Mouse (Mus musculus): Measurements from ENCODE around the gene Wfs1. TPM values are rescaled to one million over a fixed set of nuclear protein-coding genes. Genes with fewer than 3 reads are reported as not detected.
A peak's percentile ranks its signal among the peaks of the same experiment; 100 is the strongest.
"Not testable (repeated sequence)": the region's sequence is repeated elsewhere in the genome, so short reads cannot be mapped to it uniquely, and the experiment has no call there.

Wfs1 gene
- polyA plus RNA-seq, 1 experiment from 2014 or later = 10.7 TPM

DNA sequence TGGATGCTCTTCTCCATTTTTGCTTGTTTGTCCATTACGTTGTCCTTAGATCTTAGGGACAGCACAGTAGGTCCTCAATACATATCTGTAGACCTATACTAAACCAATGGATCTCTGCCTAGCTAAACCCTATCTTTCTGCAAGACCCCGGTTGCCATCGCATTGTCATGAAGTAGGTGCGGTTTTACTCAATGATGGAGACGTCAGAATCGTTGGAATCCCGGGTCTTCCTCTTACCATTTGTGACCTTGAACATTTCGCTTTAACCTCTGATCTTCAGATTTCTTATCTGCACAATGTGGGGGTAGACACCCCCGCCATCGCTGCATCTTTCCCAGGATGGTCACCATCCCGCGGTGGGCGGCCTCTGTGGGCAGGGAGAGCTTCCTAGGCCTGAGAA is 38.7 kb upstream of the Wfs1 start:
- 14% methylated on average over 13 of the region's 13 CpGs for WGBS
- Histone ChIP-seq H3K4me2 (ENCODE audit: low read length) (peak overlapping the region; percentile 72), H3K9me3 (ENCODE audit: control insufficient read depth, low read length) (no peaks in the 10 kb centered on the region), H3K36me3 (ENCODE audit: control insufficient read depth, insufficient read depth) (no peaks in the 10 kb centered on the region), H3K27ac (ENCODE audit: low read length) (no peak overlapping the region), H3K4me3 (replicated peaks; ENCODE audit: low read length) (peak overlapping the region; percentile 69), H3K27me3 (replicated peaks; ENCODE audit: control insufficient read depth, insufficient read depth, low read length) (peaks cover 8% of the 10 kb centered on the region; the same call in 1 of the 2 replicates), H3K4me1 (replicated peaks; ENCODE audit: control insufficient read depth, insufficient read depth, low read length) (peaks cover 22% of the 10 kb centered on the region), H3K9ac (replicated peaks; ENCODE audit: low read depth, low read length) (peak overlapping the region; percentile 71)
- peak; percentile 4; the same call in 1 of the 2 replicates for ATAC-seq

- Histone ChIP-seq H3K36me3 (ENCODE audit: control insufficient read depth, insufficient read depth) (no peaks in the 10 kb centered on the region), H3K9ac (replicated peaks; ENCODE audit: low read depth, low read length) (no peak overlapping the region)
Measured at GRCm38 (mm10) chr5:37017222-37017621, 28.2 kb upstream of the Wfs1 start.

GRCm38 (mm10) chr5:37015612-37016310 is 26.8 kb upstream of the Wfs1 start:
- H3K27ac ChIP-seq (ENCODE audit: low read length) = no peak overlapping the region
- peak overlapping the region; percentile 24 for H3K4me3 ChIP-seq (replicated peaks; ENCODE audit: low read length)
- peaks cover 6% of the 10 kb centered on the region; the same call in 1 of the 2 replicates for H3K4me1 ChIP-seq (replicated peaks; ENCODE audit: control insufficient read depth, insufficient read depth, low read length)
- WGBS = 5% methylated on average over 27 of the region's 27 CpGs
- H3K9ac ChIP-seq (replicated peaks; ENCODE audit: low read depth, low read length) = 0 out of 2 replicates have a peak overlapping the region, but pooled peaks have one; percentile 31
- H3K9me3 ChIP-seq (ENCODE audit: control insufficient read depth, low read length) = no peaks in the 10 kb centered on the region
- H3K36me3 ChIP-seq (ENCODE audit: control insufficient read depth, insufficient read depth) = no peaks in the 10 kb centered on the region
- 0 out of 2 replicates have a peak, but pooled peaks cover 8% of the 10 kb centered on the region for H3K27me3 ChIP-seq (replicated peaks; ENCODE audit: control insufficient read depth, insufficient read depth, low read length)
- H3K4me2 ChIP-seq (ENCODE audit: low read length) = peak overlapping the region; percentile 49
- ATAC-seq = peak; percentile 28; the same call in 1 of the 2 replicates

More at GRCm38 (mm10) chr5:37017222-37017621, 28.2 kb upstream of the Wfs1 start:
- Histone ChIP-seq H3K27me3 (replicated peaks; ENCODE audit: control insufficient read depth, insufficient read depth, low read length) (0 out of 2 replicates have a peak, but pooled peaks cover 8% of the 10 kb centered on the region), H3K27ac (ENCODE audit: low read length) (no peak overlapping the region), H3K4me3 (replicated peaks; ENCODE audit: low read length) (no peak overlapping the region), H3K4me2 (ENCODE audit: low read length) (no peak overlapping the region), H3K4me1 (replicated peaks; ENCODE audit: control insufficient read depth, insufficient read depth, low read length) (peaks cover 6% of the 10 kb centered on the region; the same call in 1 of the 2 replicates), H3K9me3 (ENCODE audit: control insufficient read depth, low read length) (no peaks in the 10 kb centered on the region)
- WGBS = 73% methylated on average over 3 of the region's 3 CpGs
- no peak for ATAC-seq

- Histone ChIP-seq H3K4me2 (ENCODE audit: low read length) (no peak overlapping the region), H3K9ac (replicated peaks; ENCODE audit: low read depth, low read length) (no peak overlapping the region), H3K4me3 (replicated peaks; ENCODE audit: low read length) (no peak overlapping the region), H3K27me3 (replicated peaks; ENCODE audit: control insufficient read depth, insufficient read depth, low read length) (0 out of 2 replicates have a peak, but pooled peaks cover 10% of the 10 kb centered on the region), H3K4me1 (replicated peaks; ENCODE audit: control insufficient read depth, insufficient read depth, low read length) (peaks cover 4% of the 10 kb centered on the region; the same call in 1 of the 2 replicates), H3K9me3 (ENCODE audit: control insufficient read depth, low read length) (peaks cover 7% of the 10 kb centered on the region), H3K27ac (ENCODE audit: low read length) (no peak overlapping the region), H3K36me3 (ENCODE audit: control insufficient read depth, insufficient read depth) (no peaks in the 10 kb centered on the region)
- WGBS = 68% methylated on average over 10 of the region's 10 CpGs
- ATAC-seq = peak; percentile 81
Measured at GRCm38 (mm10) chr5:37010666-37011317, 21.8 kb upstream of the Wfs1 start.

GRCm38 (mm10) chr5:37009761-37010160 is 20.8 kb upstream of the Wfs1 start:
- not testable (repeated sequence) for H3K27me3 ChIP-seq (replicated peaks; ENCODE audit: control insufficient read depth, insufficient read depth, low read length)
- WGBS = 36% methylated on average over 13 of the region's 13 CpGs

DNA sequence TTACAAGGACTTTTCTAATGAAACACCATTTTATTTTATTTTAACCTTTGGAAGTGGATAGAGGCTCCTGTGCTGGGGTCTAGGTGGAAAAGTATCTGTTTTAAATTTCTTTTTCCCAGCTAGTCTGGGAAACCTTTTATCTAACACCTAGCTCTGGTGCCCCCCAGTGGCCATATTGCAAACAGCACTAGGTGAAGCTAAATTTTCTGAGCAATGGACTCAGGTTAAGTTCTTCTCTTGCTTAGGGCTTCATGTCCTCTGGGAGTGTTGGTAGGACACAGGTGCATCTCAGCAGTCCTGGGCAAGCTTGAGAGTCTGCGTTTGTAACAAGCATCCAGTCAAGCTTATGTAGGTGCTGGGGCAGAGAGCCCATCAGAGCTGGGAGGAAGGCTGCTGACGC is 13.0 kb upstream of the Wfs1 start:
- ATAC-seq = no peak
- no peak overlapping the region for H3K9ac ChIP-seq (replicated peaks; ENCODE audit: low read depth, low read length)
- H3K4me1 ChIP-seq (replicated peaks; ENCODE audit: control insufficient read depth, insufficient read depth, low read length) = no peaks in the 10 kb centered on the region
- H3K9me3 ChIP-seq (ENCODE audit: control insufficient read depth, low read length) = no peaks in the 10 kb centered on the region
- H3K36me3 ChIP-seq (ENCODE audit: control insufficient read depth, insufficient read depth) = no peaks in the 10 kb centered on the region
- no peak overlapping the region for H3K27ac ChIP-seq (ENCODE audit: low read length)
- no peak overlapping the region for H3K4me2 ChIP-seq (ENCODE audit: low read length)
- 0 out of 2 replicates have a peak, but pooled peaks cover 2% of the 10 kb centered on the region for H3K27me3 ChIP-seq (replicated peaks; ENCODE audit: control insufficient read depth, insufficient read depth, low read length)
- no peak overlapping the region for H3K4me3 ChIP-seq (replicated peaks; ENCODE audit: low read length)
- WGBS = 50% methylated on average over 2 of the region's 2 CpGs

More at GRCm38 (mm10) chr5:37009761-37010160, 20.8 kb upstream of the Wfs1 start:
- not testable (repeated sequence) for H3K9ac ChIP-seq (replicated peaks; ENCODE audit: low read depth, low read length); H3K36me3 ChIP-seq (ENCODE audit: control insufficient read depth, insufficient read depth); H3K4me1 ChIP-seq (replicated peaks; ENCODE audit: control insufficient read depth, insufficient read depth, low read length); H3K27ac ChIP-seq (ENCODE audit: low read length); H3K4me3 ChIP-seq (replicated peaks; ENCODE audit: low read length); H3K4me2 ChIP-seq (ENCODE audit: low read length); H3K9me3 ChIP-seq (ENCODE audit: control insufficient read depth, low read length); ATAC-seq

- no peak overlapping the region for H3K27ac ChIP-seq (ENCODE audit: low read length)
Measured at GRCm38 (mm10) chr5:37001002-37001401, 12.0 kb upstream of the Wfs1 start.

GRCm38 (mm10) chr5:36997996-36998395 is 9.0 kb upstream of the Wfs1 start:
- H3K36me3 ChIP-seq (ENCODE audit: control insufficient read depth, insufficient read depth) = no peaks in the 10 kb centered on the region
- H3K9me3 ChIP-seq (ENCODE audit: control insufficient read depth, low read length) = no peaks in the 10 kb centered on the region
- H3K4me3 ChIP-seq (replicated peaks; ENCODE audit: low read length) = no peak overlapping the region
- H3K4me1 ChIP-seq (replicated peaks; ENCODE audit: control insufficient read depth, insufficient read depth, low read length) = no peaks in the 10 kb centered on the region
- no peak for ATAC-seq
- H3K27ac ChIP-seq (ENCODE audit: low read length) = no peak overlapping the region
- H3K27me3 ChIP-seq (replicated peaks; ENCODE audit: control insufficient read depth, insufficient read depth, low read length) = no peaks in the 10 kb centered on the region
- no peak overlapping the region for H3K9ac ChIP-seq (replicated peaks; ENCODE audit: low read depth, low read length)
- WGBS = 33% methylated on average over 5 of the region's 5 CpGs
- H3K4me2 ChIP-seq (ENCODE audit: low read length) = no peak overlapping the region

More at GRCm38 (mm10) chr5:37001002-37001401, 12.0 kb upstream of the Wfs1 start:
- no peaks in the 10 kb centered on the region for H3K36me3 ChIP-seq (ENCODE audit: control insufficient read depth, insufficient read depth)
- no peak overlapping the region for H3K9ac ChIP-seq (replicated peaks; ENCODE audit: low read depth, low read length)
- H3K27me3 ChIP-seq (replicated peaks; ENCODE audit: control insufficient read depth, insufficient read depth, low read length) = no peaks in the 10 kb centered on the region
- no peaks in the 10 kb centered on the region for H3K9me3 ChIP-seq (ENCODE audit: control insufficient read depth, low read length)
- no peaks in the 10 kb centered on the region for H3K4me1 ChIP-seq (replicated peaks; ENCODE audit: control insufficient read depth, insufficient read depth, low read length)
- no peak overlapping the region for H3K4me2 ChIP-seq (ENCODE audit: low read length)
- no peak overlapping the region for H3K4me3 ChIP-seq (replicated peaks; ENCODE audit: low read length)
- 90% methylated on average over 9 of the region's 9 CpGs for WGBS
- ATAC-seq = no peak

DNA sequence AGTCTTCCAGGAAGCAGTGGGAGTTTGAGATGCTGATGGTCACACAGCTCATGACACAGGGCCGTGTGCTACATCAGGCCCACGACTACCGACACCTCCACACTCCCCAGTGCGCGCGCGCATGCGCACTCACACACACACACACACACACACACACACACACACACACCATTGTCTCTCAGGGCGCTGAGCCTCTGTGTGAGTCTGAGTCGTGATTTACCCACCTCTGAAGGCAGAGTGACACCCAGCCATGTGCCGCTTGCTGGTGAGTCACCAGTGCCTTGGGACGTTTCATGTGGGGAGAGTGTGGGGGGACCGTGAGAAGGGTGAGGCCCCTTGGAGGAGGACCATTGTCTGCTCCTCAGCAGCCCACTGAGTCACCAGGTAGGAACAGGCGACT is 7.4 kb upstream of the Wfs1 start:
- ATAC-seq = no peak
- 86% methylated on average over 14 of the region's 14 CpGs for WGBS
- Histone ChIP-seq H3K4me3 (replicated peaks; ENCODE audit: low read length) (no peak overlapping the region), H3K4me1 (replicated peaks; ENCODE audit: control insufficient read depth, insufficient read depth, low read length) (no peaks in the 10 kb centered on the region), H3K9me3 (ENCODE audit: control insufficient read depth, low read length) (no peaks in the 10 kb centered on the region), H3K4me2 (ENCODE audit: low read length) (no peak overlapping the region), H3K36me3 (ENCODE audit: control insufficient read depth, insufficient read depth) (no peaks in the 10 kb centered on the region), H3K9ac (replicated peaks; ENCODE audit: low read depth, low read length) (no peak overlapping the region), H3K27me3 (replicated peaks; ENCODE audit: control insufficient read depth, insufficient read depth, low read length) (no peaks in the 10 kb centered on the region), H3K27ac (ENCODE audit: low read length) (no peak overlapping the region)

Data from forebrain, embryonic 16.5 days (tissue).